Mouse (Mus musculus) bone marrow, adult 2 months (tissue): Measurements from ENCODE around the gene Tnik. TPM values are rescaled to one million over a fixed set of nuclear protein-coding genes. Genes with fewer than 3 reads are reported as not detected.

Source experiments
- H3K27ac ChIP-seq: fragments of 200-500 bp; 2 replicates; pipeline ENCODE4 v1.5.1; 2012; ENCODE audit warnings: low read depth, mild to moderate bottlenecking, control low read depth, inconsistent platforms, low read length; ENCODE audit not compliant: control insufficient read depth, poor library complexity, insufficient read depth
- H3K4me1 ChIP-seq: fragments of 200-500 bp; 2 replicates; pipeline ENCODE4 v1.6.1; 2011; ENCODE audit warnings: low read length; ENCODE audit not compliant: control insufficient read depth, insufficient read depth
- H3K4me3 ChIP-seq: fragments of 200-500 bp; replicated peaks from 2 replicates; pipeline ENCODE3; 2011; ENCODE audit warnings: mild to moderate bottlenecking, low read depth, low read length, control low read depth; ENCODE audit not compliant: control insufficient read depth
- CTCF ChIP-seq: fragments of 200-500 bp; IDR thresholded peaks from 2 replicates; pipeline ENCODE4 v1.5.1; 2011; ENCODE audit warnings: low read length, control low read depth; ENCODE audit not compliant: control insufficient read depth, insufficient read depth
- POLR2A ChIP-seq: fragments of 200-500 bp; IDR thresholded peaks from 2 replicates; pipeline ENCODE4 v1.6.1; 2011; ENCODE audit warnings: low read depth, mild to moderate bottlenecking, control low read depth, low read length, borderline replicate concordance; ENCODE audit not compliant: control insufficient read depth
- WGBS: fragments of 180-500 bp; shearing (Covaris S2); methylation state at CpG from one replicate; pipeline ENCODE4 v1.1.7; 2018; 5-methylcytosine and 5-hydroxymethylcytosine counted together
- polyA plus RNA-seq: library from polyadenylated mRNA; stranded (reverse); fragments of >200 nt; gene quantifications from 2 replicates; pipeline ENCODE4 v1.2.4, GENCODE M21; 2011; ENCODE audit warnings: low replicate concordance; ENCODE audit not compliant: missing spikeins, insufficient read depth, insufficient read length

The Tnik gene
- polyA plus RNA-seq, 1 experiment: 25.8 TPM

- Histone ChIP-seq H3K4me3 (no peak overlapping the region), H3K4me1 (no peaks in the 10 kb centered on the region; the same call in 1 of the 2 replicates), H3K27ac (no peak overlapping the region)
- TF ChIP-seq CTCF (no peak), POLR2A (no peak)
- WGBS: 89% methylated on average over 2 of the region's 2 CpGs
These were observed 127.2 kb downstream of the Tnik start for GRCm38 (mm10) chr3:28390183-28390582.

- no peak overlapping the region for H3K27ac ChIP-seq
- TF ChIP-seq POLR2A (no peak), CTCF (no peak)
These were observed 129.5 kb downstream of the Tnik start for GRCm38 (mm10) chr3:28392542-28392941.

GRCm38 (mm10) chr3:28398781-28399180 lies 135.8 kb downstream of the Tnik start:
- no peaks in the 10 kb centered on the region for H3K4me1 ChIP-seq
- 90% methylated on average over 1 of the region's 1 CpGs for whole genome bisulfite sequencing
- TF ChIP-seq CTCF (no peak), POLR2A (no peak)
- no peak overlapping the region for H3K4me3 ChIP-seq
- no peak overlapping the region for H3K27ac ChIP-seq

More at GRCm38 (mm10) chr3:28392542-28392941, 129.5 kb downstream of the Tnik start:
- H3K4me3 ChIP-seq: no peak overlapping the region
- no peaks in the 10 kb centered on the region; the same call in 1 of the 2 replicates for H3K4me1 ChIP-seq

GRCm38 (mm10) chr3:28399593-28400216 lies 136.7 kb downstream of the Tnik start:
- 71% methylated on average over 9 of the region's 9 CpGs for WGBS
- Histone ChIP-seq H3K27ac (no peak overlapping the region), H3K4me1 (no peaks in the 10 kb centered on the region), H3K4me3 (no peak overlapping the region)
- TF ChIP-seq CTCF (no peak), POLR2A (no peak)

- no peaks in the 10 kb centered on the region for H3K4me1 ChIP-seq
These were observed 138.3 kb downstream of the Tnik start for GRCm38 (mm10) chr3:28401335-28401734.

GRCm38 (mm10) chr3:28402221-28402620 lies 139.2 kb downstream of the Tnik start:
- Histone ChIP-seq H3K27ac (no peak overlapping the region), H3K4me3 (no peak overlapping the region), H3K4me1 (no peaks in the 10 kb centered on the region)
- 70% methylated on average over 6 of the region's 6 CpGs for WGBS
- TF ChIP-seq CTCF (no peak), POLR2A (no peak)

More at GRCm38 (mm10) chr3:28401335-28401734, 138.3 kb downstream of the Tnik start:
- TF ChIP-seq CTCF: no peak
- no peak for TF ChIP-seq POLR2A
- WGBS: 80% methylated on average over 9 of the region's 9 CpGs
- Histone ChIP-seq H3K4me3 (no peak overlapping the region), H3K27ac (no peak overlapping the region)

- WGBS: 36% methylated on average over 2 of the region's 2 CpGs
- no peak overlapping the region for H3K27ac ChIP-seq
- H3K4me3 ChIP-seq: no peak overlapping the region
- TF ChIP-seq CTCF (no peak), POLR2A (no peak)
- H3K4me1 ChIP-seq: no peaks in the 10 kb centered on the region
These were observed 142.4 kb downstream of the Tnik start for GRCm38 (mm10) chr3:28405391-28405790.

GRCm38 (mm10) chr3:28408859-28409459 lies 145.9 kb downstream of the Tnik start:
- Histone ChIP-seq H3K4me1 (no peaks in the 10 kb centered on the region), H3K4me3 (no peak overlapping the region), H3K27ac (no peak overlapping the region)
- TF ChIP-seq CTCF (no peak), POLR2A (no peak)
- WGBS: 77% methylated on average over 12 of the region's 12 CpGs

GRCm38 (mm10) chr3:28410269-28410668 lies 147.3 kb downstream of the Tnik start:
- Histone ChIP-seq H3K4me1 (no peaks in the 10 kb centered on the region), H3K27ac (no peak overlapping the region), H3K4me3 (no peak overlapping the region)
- no peak for TF ChIP-seq POLR2A
- 58% methylated on average over 3 of the region's 3 CpGs for WGBS
